Mouse (Mus musculus) left cerebral cortex, postnatal 25 days (tissue): ENCODE measurements around the gene Mcrs1. TPM values are rescaled to one million over a fixed set of nuclear protein-coding genes. Genes with fewer than 3 reads are reported as not detected.

ENCODE experiments used
- DNase-seq, 2 experiments: peaks; one replicate each; pipeline ENCODE4 v3.0.0; 2022; ENCODE audit warnings: low spot score in 2 of 2, mixed read lengths in 1 of 2
- intact Hi-C: fragments of 180-260 bp; cut with DNase I; formaldehyde crosslinking; loops from one replicate; pipeline ENCODE4 v1.15.1; 2025
- total RNA-seq, 2 experiments: library from RNA; stranded (reverse); gene quantifications; 2 replicates each; pipeline ENCODE4 v1.2.3; 2021

Mcrs1 gene
- total RNA-seq = 10 to 100 TPM; 80.1 to 81.0 TPM

DNA sequence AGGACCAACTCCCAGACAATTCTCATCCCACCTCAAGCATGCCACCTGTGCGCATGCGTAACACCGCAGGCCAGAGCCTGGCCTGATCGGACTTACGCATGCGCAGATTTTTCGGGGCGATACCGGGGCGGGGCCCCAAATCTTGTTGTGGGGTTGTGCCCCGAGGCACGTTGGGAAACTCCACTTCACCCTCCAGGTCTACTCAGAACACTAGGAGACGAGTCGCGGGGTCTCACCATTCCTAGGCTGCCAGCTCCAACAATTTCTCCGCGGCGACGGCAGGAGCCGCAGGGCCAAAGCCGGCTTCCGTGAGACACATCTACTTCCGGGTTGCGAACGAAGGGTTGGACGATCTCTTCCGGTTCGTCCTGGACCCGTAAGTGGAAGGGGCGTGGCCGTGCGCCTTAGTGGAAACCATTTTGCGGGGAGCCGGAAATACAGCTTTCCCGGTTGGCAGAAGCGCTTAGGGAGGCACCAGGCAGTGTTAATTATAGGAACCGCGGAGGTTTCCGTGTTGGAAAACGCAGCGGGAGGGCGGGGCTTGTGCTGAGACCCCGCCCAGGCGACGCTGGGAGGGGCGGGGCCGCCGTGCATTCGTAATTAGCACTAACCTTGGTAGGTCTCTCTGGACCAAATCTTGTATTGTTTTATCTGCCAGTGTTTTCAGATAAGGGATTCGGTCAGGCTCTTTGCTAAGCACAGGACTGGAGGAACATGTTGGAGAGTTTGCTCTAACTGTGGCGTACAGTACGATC, at the start of gene Mcrs1:
Mcrs1 (minus strand) TSS at position 336 of the 755 bp plus-strand sequence.
- intact Hi-C loops = no loop called here
- peak; percentile 99 for DNase-seq

DNA sequence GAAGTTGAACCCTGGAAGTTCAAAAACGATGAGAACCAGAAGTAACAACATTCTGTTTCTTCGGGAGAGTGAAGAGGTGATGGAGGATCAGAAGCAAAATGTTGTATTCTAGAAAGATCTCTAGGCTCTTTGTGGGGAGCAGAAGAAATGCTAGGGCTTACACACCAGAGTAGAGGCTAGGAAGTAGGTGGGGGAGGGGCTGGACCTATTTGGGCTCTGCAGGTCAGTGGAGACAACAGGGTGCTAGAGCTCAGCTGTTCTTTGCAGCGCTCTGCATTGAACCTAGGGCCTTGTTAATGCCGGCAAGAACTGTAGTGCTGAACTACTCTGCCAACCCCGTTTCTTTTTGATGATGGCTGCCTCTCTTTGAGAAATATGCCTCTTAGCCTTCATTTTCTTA, 44.5 kb upstream of the Mcrs1 start:
- no peak for DNase-seq

DNA sequence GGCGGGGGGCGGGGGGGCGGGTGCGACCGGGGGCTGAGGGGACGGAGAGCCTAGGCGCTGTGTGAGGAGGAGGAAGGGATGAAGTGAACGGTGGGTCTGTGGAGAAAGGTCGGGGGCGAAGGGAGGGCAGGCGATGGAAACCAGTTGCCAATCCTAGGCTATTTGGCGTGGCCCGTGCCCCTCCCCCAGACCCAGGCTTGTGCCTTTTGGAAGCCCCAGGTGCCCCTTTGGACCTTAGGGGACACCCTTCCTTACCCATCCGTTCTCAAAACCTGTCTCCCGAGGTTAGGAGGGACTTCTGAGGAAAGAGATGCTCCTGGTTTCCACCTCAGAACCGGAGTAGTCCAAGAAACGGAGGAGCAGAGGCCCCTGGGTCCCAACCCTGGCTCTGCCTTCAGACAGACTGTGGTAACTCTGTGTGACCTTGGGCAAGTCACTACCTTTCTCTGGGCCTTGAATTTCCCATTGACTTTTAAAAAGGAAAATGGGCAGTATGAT, 43.8 kb upstream of the Mcrs1 start, which contains the start of gene Fam186b:
Fam186b (minus strand) TSS at position 405 of the 498 bp plus-strand sequence.
- intact Hi-C loops = no loop called here
- DNase-seq = no peak

More for the DNA sequence above, 44.5 kb upstream of the Mcrs1 start:
- intact Hi-C loops = no loop called here

DNA sequence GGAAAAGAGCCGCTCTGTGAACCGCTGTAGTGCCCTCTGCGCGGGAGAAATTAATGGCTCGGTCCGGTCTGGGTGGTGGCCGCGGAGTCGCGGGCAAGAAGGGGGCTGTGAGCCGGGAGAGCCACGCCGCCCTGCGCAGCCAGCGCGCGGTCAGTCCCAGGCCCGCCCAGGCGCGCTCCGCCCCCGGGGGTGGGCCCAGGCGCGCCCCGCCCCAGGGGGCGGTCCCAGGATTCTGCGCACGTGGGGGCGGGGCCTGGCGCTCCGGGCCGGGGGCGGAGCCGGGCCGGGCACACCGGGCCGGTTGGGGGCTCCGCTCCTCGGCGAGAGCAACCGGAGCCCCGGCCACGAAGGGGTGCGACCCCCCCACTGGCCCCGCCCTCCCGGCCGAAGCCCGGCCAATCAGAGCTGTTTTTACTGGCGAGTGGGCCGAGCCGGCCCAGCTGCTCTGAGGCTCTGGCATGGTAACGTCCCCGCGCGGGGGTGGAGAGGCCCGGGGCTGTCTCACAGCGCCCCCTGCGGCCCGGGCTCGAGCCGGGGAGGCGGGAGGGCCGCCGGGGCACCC, 43.1 kb upstream of the Mcrs1 start, which contains the start of gene Prpf40b:
Prpf40b (plus strand) TSS at position 275 of the 562 bp plus-strand sequence.
- intact Hi-C loops = no loop called here
- peak; percentile 97 for DNase-seq

DNA sequence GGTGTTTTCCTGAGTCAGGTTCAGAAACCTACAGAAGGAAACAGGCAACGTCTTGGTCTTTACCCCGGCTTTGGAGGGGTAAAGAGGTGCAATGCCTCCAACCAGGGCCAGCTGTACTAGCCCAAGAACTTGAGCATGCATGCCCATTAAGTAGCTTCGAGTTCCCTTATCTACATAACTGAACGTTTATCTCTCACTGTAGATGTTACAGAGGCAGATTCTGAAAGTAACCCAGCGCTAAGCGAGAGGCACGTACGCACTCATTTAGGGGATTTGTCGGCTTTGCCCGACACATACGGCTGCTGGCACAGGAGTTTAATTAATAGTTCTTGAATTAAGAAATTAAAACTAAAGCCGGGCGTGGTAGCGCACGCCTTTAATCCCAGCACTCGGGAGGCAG, 42.5 kb upstream of the Mcrs1 start:
- intact Hi-C loops = no loop called here

DNA sequence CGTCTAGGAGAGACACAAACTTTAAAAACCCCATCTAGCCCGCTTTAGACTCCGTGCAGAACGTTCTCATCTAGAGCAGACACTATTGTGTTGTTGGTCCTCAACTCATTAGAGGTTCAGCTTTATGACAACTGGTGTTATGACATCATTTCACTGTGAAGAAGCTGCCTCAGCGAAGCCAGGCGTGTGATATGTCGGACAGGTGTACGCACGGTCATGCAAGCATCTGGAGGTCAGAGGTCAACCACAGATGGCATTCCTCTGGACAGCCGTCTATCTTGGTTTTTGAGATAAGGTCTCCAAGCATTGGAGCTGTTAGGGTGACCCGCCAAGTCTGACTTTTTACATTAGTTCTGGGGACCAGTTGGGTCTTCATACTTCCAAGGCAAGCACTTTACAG, 38.8 kb upstream of the Mcrs1 start:
- intact Hi-C loops = no loop called here
- no peak for DNase-seq

More for the DNA sequence above, 42.5 kb upstream of the Mcrs1 start:
- DNase-seq = no peak

DNA sequence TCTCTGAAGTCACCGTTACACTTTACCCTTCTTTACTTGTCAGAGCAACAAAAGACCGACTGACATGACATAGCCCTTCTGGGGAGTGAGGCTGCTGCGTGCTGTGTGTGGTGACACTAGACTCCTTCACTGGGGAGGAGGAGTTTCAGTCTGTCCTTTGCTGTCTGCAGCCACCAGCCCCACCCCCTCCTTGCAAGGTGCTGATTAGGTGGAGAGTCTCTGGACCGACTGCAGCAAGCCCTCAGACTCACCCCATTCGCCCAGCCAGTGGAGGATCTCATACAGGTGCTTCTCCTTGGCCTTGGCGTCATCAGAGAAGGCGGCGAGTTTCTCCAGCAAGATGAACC, 33.4 kb upstream of the Mcrs1 start:
- no peak for DNase-seq
- intact Hi-C loops = no loop called here

DNA sequence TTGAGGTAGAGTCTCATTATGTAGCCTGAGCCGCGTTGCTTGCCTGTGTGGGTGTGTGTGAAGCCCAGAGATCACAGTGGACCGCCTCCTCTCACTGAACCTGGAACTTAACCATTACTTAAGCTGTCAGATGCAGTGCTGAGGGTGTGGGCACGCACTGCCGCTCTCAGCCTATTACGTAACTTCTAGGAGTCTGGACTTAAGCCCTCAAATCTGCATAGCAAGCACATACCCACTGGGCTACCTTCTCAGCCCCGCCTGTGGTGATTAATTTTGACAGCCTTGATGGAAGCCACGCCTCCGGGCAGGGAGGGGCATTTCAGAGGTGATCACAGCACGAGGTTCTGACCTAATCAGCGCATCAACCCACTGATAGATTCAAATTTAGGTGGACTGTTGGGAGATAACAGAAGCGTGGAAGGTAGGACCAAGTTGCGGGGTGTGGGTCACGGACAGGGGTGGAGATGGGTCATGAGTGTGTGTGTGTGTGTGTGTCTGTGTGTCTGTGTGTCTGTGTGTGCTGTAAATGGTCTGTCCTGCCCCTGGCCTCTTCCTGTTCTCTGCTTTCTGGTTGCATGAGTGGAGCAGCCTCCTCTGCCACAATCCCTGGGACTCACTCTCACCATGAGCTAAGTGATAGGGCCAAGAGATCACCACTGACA, 32.9 kb upstream of the Mcrs1 start:
- intact Hi-C loops = no loop called here

DNA sequence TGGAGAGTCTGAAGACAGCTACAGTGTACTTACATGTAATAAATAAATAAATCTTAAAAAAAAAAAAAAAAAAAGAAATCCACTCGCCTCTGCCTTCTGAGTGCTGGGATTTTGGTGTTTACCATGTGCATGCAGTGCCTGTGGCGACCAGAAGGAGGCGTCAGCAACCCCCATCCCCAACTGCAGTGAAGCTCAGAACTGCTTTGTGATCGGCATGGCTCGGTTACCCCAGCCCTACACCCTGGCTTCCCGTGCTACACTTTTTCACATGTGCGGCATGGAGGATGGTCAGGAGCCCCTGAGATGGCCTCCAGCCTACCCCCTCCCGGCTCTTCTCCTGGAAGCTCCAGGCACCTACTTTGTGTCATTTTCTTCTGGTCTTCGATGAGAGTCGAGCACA, 31.7 kb upstream of the Mcrs1 start:
- intact Hi-C loops = no loop called here
- DNase-seq = no peak

More for the DNA sequence above, 32.9 kb upstream of the Mcrs1 start:
- peak in 1 of 2 experiments; percentile 19 for DNase-seq

DNA sequence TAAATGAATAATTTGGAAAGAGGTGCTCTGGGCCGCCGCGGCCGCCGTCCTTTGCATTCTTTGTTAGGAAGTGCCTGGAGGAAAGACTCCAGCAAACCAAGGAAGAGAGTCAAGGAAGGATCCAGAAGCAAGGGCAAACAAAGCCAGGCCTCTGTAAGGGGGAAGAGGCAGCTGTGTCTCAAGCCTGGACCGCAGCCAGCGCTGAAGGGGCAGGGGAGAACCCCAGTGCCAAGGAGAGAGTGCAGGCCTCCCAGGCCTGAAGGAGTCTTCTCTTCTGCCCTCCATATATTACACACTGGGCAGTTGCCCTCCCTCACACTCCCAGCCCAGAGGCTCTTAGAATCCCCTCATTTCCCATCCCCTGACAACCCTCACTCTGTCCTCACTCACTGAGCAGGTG, 26.5 kb upstream of the Mcrs1 start:
- no peak for DNase-seq
- intact Hi-C loops = no loop called here

DNA sequence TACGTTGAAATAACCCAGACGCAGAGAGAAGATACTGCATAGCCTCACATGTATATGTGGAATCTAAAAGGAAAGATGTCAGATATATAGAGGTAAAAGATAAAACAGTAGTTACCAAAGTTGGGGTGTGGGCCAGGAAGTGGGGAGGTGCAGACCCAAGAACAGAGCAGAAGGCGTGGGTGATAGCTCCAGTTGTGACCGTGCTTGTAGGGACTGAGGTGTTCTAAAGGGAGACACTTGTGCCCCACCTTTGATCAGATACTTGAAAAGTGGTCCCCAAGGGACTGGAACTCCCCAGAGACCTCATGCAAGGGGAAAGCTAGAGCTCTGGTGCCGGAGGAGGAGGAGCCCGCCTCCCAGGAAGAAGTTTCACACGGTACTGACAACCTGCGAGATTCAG, 24.3 kb upstream of the Mcrs1 start:
- intact Hi-C loops = no loop called here
- no peak for DNase-seq

DNA sequence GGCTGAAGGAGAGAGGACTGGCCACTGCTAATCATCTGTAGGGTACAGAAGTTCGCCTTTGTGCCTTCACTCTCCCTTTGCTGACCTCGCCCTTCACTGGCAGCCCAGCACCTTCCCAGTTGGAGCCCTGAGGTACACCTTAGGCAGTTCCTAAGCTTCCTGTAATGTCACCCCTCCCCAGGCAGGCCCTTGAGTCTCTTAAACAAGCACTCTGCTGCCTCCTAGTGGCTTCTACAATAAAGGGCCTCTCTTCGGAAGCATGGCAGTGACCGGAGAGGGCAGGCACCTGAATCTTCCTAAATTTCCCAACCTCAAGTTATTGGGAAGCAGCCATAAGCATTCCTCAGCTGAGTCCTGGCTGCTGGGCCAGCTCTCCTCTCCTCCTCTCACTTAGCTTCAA, 13.9 kb upstream of the Mcrs1 start:
- DNase-seq = peak; percentile 73 to 84

DNA sequence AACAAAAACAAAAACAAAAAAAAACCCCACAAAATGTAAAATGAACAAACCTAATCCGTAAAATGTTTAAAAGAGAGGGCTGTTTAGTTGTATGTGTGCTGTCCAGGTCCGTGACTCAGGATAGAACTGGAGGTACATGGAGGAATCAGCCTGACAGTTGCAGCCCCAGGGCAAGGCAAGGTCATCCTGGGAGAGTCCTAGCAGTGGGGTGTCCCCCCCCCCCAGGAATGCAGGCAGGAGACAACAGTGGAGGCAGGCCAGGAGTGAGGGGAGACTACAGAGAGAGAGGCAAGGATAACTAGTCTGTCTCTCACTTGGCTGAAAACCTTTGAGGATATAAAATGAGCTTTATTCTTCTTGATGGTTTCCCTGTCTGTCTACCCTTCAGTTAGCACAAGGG, 12.6 kb upstream of the Mcrs1 start:
- intact Hi-C loops = loop anchor here (5.0 to 10.0 kb wide), 2 partner anchors 42 to 210 kb away; partner anchors contain the start of genes Kcnh3 and Prph
- DNase-seq = no peak

More for the DNA sequence above, 13.9 kb upstream of the Mcrs1 start:
- intact Hi-C loops = loop anchor here (10.0 kb wide), 1 partner anchor 211 kb away; the partner anchor contains the start of gene Prph

DNA sequence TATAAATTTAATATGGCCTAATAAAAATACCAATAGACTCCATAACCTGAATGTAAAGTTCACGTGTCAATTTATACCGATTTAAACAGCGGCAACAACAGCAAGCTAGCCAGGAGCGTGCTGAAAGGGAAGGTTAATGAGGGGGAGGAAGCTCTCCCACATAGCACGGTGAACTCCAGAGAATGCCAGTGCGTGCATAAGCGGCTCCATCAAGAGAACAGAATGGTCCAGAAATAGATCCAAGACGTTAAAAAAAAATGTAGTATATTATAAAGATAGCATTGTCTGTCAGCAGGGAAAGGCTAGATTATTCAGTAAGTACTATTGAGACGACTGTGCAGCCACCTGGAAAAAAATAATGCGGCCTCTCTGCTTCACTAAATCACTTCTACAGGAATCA, 10.9 kb upstream of the Mcrs1 start:
- intact Hi-C loops = loop anchor here (2.0 to 10.0 kb wide), 3 partner anchors 14 to 208 kb away; partner anchors contain the start of genes Kcnh3 and Prph
- DNase-seq = peak in 1 of 2 experiments; percentile 57

DNA sequence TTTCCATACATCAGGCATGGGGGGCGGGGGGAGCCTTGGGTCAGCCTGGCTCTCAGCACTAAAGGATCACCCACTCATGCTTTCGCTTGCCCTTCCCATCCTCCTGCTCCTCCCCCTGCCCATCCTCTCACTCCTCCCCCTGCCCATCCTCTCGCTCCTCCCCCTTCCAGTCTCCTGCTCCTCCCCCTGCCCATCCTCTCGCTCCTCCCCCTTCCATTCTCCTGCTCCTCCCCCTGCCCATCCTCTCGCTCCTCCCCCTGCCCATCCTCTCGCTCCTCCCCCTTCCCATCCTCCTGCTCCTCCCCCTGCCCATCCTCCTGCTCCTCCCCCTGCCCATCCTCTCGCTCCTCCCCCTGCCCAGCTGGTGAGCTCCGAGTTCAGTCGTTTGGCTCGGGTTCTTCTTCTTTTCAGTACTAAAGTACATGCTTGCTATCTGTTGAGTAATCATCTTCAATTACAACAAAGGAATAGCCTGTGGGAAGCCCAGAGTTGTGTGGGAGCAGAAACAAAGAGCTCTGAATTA, 8.0 kb upstream of the Mcrs1 start:
- peak in 1 of 2 experiments; percentile 71 for DNase-seq
- intact Hi-C loops = loop anchor here (5.0 to 10.0 kb wide), 2 partner anchors 37 to 205 kb away; partner anchors contain the start of genes Kcnh3 and Prph

DNA sequence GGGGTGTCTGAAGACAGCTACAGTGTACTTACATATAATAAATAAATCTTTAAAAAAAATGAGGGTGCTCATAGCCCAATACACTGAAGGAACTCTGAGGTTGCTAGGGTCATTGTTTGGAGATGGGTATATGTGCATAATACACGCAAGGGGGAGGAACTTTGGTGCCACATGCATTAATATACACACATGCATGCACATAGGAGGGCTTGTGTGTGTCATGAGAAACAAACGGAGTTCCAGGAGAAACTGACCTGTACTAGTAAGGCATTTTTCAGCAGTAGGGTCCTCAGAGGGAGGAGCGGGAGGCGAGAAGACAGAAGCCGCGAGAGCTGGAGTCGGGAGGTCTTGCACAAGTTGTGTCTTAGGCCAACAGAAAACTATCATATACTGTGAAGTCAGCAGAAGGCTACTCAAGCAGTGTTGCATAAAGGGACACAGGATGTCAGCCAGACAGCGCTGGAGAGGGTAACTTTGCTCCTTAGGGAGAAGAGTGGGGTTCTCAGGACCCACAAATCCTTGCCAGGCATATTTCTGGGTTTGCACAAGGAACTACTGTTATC, 7.5 kb upstream of the Mcrs1 start:
- intact Hi-C loops = no loop called here
- no peak for DNase-seq

DNA sequence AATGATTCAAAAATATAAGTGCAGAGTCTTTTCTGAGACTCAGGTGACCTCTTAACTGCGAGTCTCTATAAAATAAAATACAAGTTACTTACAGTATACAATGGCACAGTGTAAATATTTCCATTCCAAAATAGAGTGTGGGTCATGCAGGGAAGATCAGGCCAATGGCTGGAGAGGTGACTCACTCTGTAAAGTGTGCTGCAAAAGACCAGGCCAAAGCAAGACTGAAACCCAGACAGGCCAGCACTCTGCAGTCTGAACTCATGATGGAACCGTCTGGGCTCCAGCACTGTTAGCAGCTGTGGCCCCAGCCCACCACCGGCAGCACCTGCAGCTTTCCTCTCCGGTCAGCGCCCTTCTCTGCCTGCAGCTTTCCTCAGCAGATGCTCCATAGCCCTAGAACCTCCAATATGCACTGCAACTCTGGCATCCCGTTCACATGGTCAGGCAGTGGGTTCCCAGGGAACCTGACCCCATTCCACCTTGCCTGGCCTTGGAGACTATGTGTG, 3.5 kb upstream of the Mcrs1 start:
- DNase-seq = no peak
- intact Hi-C loops = no loop called here

DNA sequence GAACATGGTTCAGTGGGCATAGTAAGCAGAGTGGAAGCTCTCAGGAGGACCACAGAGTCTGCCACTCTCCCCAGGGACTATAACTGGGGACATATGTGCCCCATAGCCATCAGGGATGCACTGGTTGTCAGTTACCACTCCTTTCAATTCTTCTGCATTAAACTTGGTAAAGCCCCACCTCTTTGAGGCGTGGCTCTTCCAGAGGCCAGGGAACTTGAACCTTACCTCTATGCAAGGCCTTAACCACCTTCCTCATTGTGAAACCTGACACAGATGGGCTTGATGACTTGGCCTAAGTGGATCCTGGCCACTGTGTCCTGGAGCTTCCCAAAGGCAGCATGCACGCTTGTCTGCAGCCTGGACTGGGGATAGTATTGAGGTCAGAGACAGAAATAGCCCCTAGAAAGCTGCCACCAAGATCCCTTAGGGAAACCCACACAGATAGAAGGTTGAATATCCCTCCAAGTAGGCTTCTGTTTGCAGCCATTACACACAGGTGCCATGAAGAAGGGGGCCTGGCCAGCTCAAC, 2.8 kb upstream of the Mcrs1 start:
- intact Hi-C loops = no loop called here
- no peak for DNase-seq

DNA sequence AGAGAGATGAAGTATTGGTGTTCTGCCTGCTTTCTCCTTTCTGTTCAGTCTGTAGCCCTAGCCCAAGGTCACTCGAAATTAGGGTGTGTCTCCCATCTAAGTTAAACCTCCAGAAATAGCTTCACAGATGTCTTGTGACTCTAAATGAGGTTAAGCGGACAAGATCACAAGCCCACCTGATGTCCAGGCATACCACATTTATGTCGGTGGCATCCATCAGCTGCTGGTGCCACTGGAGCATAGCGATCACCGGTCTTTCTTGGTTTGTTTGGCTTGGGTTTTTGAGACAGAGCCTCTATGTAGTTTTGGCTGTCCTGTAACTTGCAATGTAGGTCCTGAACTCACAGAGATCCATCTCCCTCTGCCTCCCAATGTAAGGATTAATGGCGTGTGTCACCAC, 2.0 kb upstream of the Mcrs1 start:
- intact Hi-C loops = no loop called here
- DNase-seq = no peak
